Mouse (Mus musculus): Measurements from ENCODE around the gene Rassf8. TPM values are rescaled to one million over a fixed set of nuclear protein-coding genes. Genes with fewer than 3 reads are reported as not detected.

The Rassf8 gene
- 0.48 to 1.4 TPM (median 0.69 TPM) in 4 replicates for total RNA-seq (2023; ENCODE audit: inconsistent age)

GRCm38 (mm10) chr6:145746132-145746849, at the start of gene Rassf8:
Gene Rassf8 (plus strand): TSS chr6:145746748.

GRCm38 (mm10) chr6:145865289-145865885, 118.8 kb downstream of the Rassf8 start, which contains the start of gene Bhlhe41:
Gene Bhlhe41 (minus strand): TSS chr6:145865558.

Other genes starting within 250 kb of the Rassf8 start
- gene Lmntd1, start 132.4 kb upstream of the Rassf8 start, total RNA-seq (2023; ENCODE audit: inconsistent age) = 0.22 to 0.54 TPM (median 0.39 TPM) in 4 replicates
- gene Tuba3b, start 131.0 kb upstream of the Rassf8 start, total RNA-seq (2023; ENCODE audit: inconsistent age) = not detected in 4 replicates
- gene Bhlhe41, start 118.8 kb downstream of the Rassf8 start, total RNA-seq (2023; ENCODE audit: inconsistent age) = 23.6 to 31.8 TPM (median 29.2 TPM) in 4 replicates
- 0.87 to 1.2 TPM (median 0.90 TPM) in 4 replicates for gene Sspn, start 184.9 kb downstream of the Rassf8 start, total RNA-seq (2023; ENCODE audit: inconsistent age)